Mouse (Mus musculus): Measurements from ENCODE around the gene Vmn1r35.

DNA sequence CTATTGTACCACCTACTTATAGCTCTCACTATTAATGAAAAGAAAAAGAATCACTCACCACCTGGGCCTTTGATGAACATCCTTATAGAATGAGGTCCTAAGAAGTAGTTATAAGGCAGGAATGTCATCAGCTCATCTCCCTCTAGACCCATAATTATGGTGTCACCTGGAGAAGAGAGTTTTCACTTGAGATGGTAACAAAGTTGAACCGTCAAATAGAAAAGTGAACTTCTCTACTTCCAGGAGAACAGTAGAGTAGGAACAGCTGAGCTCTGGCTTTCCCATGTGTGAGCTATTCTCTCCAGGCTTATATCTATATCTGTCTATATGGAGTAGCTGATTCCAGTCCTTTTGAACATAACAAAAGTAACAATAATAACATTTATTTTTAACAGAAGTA is 41.9 kb downstream of the Vmn1r35 start, which contains the start of gene Vmn1r34:
- TF ChIP-seq POLR2A (IDR thresholded peaks at IDR 0.05; ENCODE audit: borderline replicate concordance, extremely low read depth, low read depth, low read length) (no peak), CTCF (IDR thresholded peaks at IDR 0.05; ENCODE audit: insufficient read depth, low read length) (no peak)
